Mouse (Mus musculus) thymus, adult 2 months (tissue): Measurements from ENCODE around the gene Pbx2. TPM values are rescaled to one million over a fixed set of nuclear protein-coding genes. Genes with fewer than 3 reads are reported as not detected.

Experiments
- DNase-seq: peaks from one replicate; pipeline ENCODE4 v3.0.0; 2021
- H3K27ac ChIP-seq: fragments of 200-500 bp; 2 replicates; pipeline ENCODE4 v1.5.1; 2012; ENCODE audit warnings: low read length, control low read depth; ENCODE audit not compliant: control insufficient read depth, insufficient read depth
- H3K27me3 ChIP-seq: fragments of 200-500 bp; 2 replicates; pipeline ENCODE4 v1.6.1; 2012; ENCODE audit warnings: mild to moderate bottlenecking, low read length, moderate library complexity, mixed read lengths; ENCODE audit not compliant: control insufficient read depth, insufficient read depth
- H3K36me3 ChIP-seq: fragments of 200-500 bp; 2 replicates; pipeline ENCODE4 v1.6.1; 2012; ENCODE audit warnings: mild to moderate bottlenecking, low read length, moderate library complexity; ENCODE audit not compliant: control insufficient read depth, insufficient read depth
- H3K4me1 ChIP-seq: fragments of 200-500 bp; replicated peaks from 2 replicates; pipeline ENCODE4 v1.6.1; 2012; ENCODE audit warnings: low read length; ENCODE audit not compliant: control insufficient read depth, insufficient read depth
- H3K4me3 ChIP-seq: fragments of 200-500 bp; 2 replicates; pipeline ENCODE4 v1.5.1; 2012; ENCODE audit warnings: mild to moderate bottlenecking, low read length, control low read depth, moderate library complexity; ENCODE audit not compliant: control insufficient read depth, insufficient read depth
- CTCF ChIP-seq: fragments of 200-500 bp; IDR thresholded peaks from 2 replicates; pipeline ENCODE4 v1.5.1; 2012; ENCODE audit warnings: mild to moderate bottlenecking, control low read depth, low read length, moderate library complexity, borderline replicate concordance; ENCODE audit not compliant: control insufficient read depth, poor library complexity, insufficient read depth; ENCODE audit errors: extremely low read depth
- POLR2A ChIP-seq: fragments of 200-500 bp; IDR thresholded peaks from 2 replicates; pipeline ENCODE4 v1.6.1; 2012; ENCODE audit warnings: mild to moderate bottlenecking, low read length, control low read depth, moderate library complexity; ENCODE audit not compliant: control insufficient read depth, poor library complexity, insufficient read depth; ENCODE audit errors: extremely low read depth
- WGBS: fragments of 180-500 bp; shearing (Covaris S2); methylation state at CpG from one replicate; pipeline ENCODE4 v1.1.7; 2018; 5-methylcytosine and 5-hydroxymethylcytosine counted together
- polyA plus RNA-seq: library from polyadenylated mRNA; depleted of rRNA; stranded (reverse); fragments of >200 nt; gene quantifications from 2 replicates; pipeline ENCODE4 v1.2.3, GENCODE M21; 2012; rRNA removed

Pbx2 gene
- polyA plus RNA-seq, 1 experiment, result 144 TPM

DNA sequence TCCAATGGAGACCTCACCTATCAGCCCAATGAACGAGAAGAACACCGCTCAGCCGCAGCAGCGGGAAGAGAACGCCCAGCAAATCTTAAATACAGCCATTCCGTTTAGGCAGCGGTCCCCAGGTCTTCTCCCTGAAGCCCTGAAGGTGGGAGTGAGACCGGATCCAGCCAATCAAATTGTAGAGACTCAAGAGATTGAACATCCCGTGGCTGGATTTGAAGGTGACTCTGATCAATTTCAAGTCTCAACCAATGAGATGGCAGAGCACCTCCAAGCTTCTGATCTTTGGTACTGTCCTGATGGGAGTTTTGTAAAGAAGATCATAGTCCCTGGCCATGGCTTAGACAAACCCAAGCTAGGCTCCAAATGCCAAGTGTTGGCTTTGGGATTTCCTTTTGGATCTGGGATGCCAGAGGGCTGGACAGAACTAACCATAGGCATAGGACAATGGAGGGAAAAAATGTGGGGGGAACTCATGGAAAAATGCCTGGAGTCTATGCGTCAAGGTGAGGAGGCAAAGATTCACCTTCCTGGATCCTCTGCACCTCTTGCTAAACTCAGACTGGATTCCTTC, 54.3 kb downstream of the Pbx2 start:
- 77% methylated on average over 10 of the region's 10 CpGs for WGBS
- H3K36me3 ChIP-seq, result no peaks in the 10 kb centered on the region

DNA sequence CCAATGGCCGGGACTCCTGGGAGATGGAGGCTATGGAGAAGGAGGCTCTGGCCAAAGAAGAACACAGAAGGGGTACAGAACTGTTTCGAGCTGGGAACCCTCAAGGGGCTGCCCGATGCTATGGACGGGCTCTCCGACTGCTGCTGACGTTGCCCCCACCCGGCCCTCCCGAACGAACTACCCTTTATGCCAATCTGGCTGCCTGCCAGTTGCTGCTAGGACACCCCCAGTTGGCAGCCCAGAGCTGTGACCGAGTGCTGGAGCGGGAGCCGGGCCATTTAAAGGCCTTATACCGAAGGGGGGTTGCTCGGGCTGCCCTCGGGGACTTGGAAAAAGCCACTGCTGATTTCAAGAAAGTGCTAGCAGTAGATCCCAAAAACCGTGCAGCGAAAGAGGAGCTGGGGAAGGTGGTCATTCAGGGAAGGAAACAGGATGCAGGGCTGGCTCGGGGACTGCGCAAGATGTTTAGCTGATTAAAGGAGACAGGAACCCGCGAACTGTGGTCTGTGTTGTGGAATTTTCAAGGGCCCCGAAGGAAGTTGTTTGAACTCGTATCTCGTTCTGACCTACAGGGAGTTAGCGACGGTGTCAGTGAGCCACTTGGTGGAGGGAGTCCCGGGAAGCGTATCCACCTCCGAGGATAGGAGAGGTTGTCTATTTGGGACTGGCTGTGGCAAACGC, 54.9 kb downstream of the Pbx2 start:
- WGBS, result 79% methylated on average over 30 of the region's 30 CpGs
- Histone ChIP-seq H3K27ac (no peak overlapping the region), H3K27me3 (no peaks in the 10 kb centered on the region), H3K4me3 (no peak overlapping the region), H3K36me3 (no peaks in the 10 kb centered on the region), H3K4me1 (peaks cover 26% of the 10 kb centered on the region)
- no peak for DNase-seq
- TF ChIP-seq POLR2A (no peak), CTCF (no peak)

More for the DNA sequence above, 54.3 kb downstream of the Pbx2 start:
- no peak for TF ChIP-seq POLR2A
- TF ChIP-seq CTCF, result no peak
- Histone ChIP-seq H3K4me3 (no peak overlapping the region), H3K27ac (no peak overlapping the region), H3K27me3 (no peaks in the 10 kb centered on the region), H3K4me1 (peaks cover 27% of the 10 kb centered on the region)
- no peak for DNase-seq

Other genes with a start within 250 kb of the Pbx2 start
- 1.3 and 1.4 TPM in 2 replicates for gene Btnl2, start 236.4 kb upstream of the Pbx2 start, polyA plus RNA-seq
- 0.54 and 0.83 TPM in 2 replicates for gene Btnl1, start 214.1 kb upstream of the Pbx2 start, polyA plus RNA-seq
- gene BC051142, start 192.4 kb upstream of the Pbx2 start, polyA plus RNA-seq, result 1.2 and 1.4 TPM in 2 replicates
- gene Btnl4, start 113.9 kb upstream of the Pbx2 start, polyA plus RNA-seq, result 0.63 and 1.2 TPM in 2 replicates
- 0.53 and 0.68 TPM in 2 replicates for gene Btnl6, start 73.9 kb upstream of the Pbx2 start, polyA plus RNA-seq
- gene Notch4, start 27.0 kb upstream of the Pbx2 start, polyA plus RNA-seq, result 6.1 and 8.6 TPM in 2 replicates
- gene Gpsm3, start 1.5 kb upstream of the Pbx2 start, polyA plus RNA-seq, result 208 and 222 TPM in 2 replicates
- gene Ager, start 6.6 kb downstream of the Pbx2 start, polyA plus RNA-seq, result 13.4 and 18.8 TPM in 2 replicates
- gene Rnf5, start 12.4 kb downstream of the Pbx2 start, polyA plus RNA-seq, result 140 and 175 TPM in 2 replicates
- 316 and 350 TPM in 2 replicates for gene Agpat1, start 13.0 kb downstream of the Pbx2 start, polyA plus RNA-seq
- gene Egfl8, start 24.7 kb downstream of the Pbx2 start, polyA plus RNA-seq, result 13.0 and 16.0 TPM in 2 replicates
- 116 and 120 TPM in 2 replicates for gene Ppt2, start 37.2 kb downstream of the Pbx2 start, polyA plus RNA-seq
- 361 and 385 TPM in 2 replicates for gene Prrt1, start 38.3 kb downstream of the Pbx2 start, polyA plus RNA-seq
- gene Fkbpl, start 53.5 kb downstream of the Pbx2 start, polyA plus RNA-seq, result 3.4 and 5.8 TPM in 2 replicates
- 160 and 169 TPM in 2 replicates for gene Atf6b, start 55.9 kb downstream of the Pbx2 start, polyA plus RNA-seq
- gene Tnxb, start 79.3 kb downstream of the Pbx2 start, polyA plus RNA-seq, result 4.5 and 5.7 TPM in 2 replicates
- 11.8 and 15.2 TPM in 2 replicates for gene C4b, start 152.6 kb downstream of the Pbx2 start, polyA plus RNA-seq
- 0.09 and 0.16 TPM in 2 replicates for gene Cyp21a1, start 213.3 kb downstream of the Pbx2 start, polyA plus RNA-seq
- 62.2 and 80.8 TPM in 2 replicates for gene Stk19, start 245.7 kb downstream of the Pbx2 start, polyA plus RNA-seq
- 95.7 and 115 TPM in 2 replicates for gene Dxo, start 245.8 kb downstream of the Pbx2 start, polyA plus RNA-seq